Mouse (Mus musculus) C2C12 (cell line): ENCODE data around the gene Fignl1.

Experiments
- CTCF ChIP-seq: IDR thresholded peaks from one replicate; pipeline ENCODE4 v1.5.1; 2011; ENCODE audit not compliant: control insufficient read depth, insufficient read depth, insufficient read length
- MAX ChIP-seq: IDR thresholded peaks from one replicate; pipeline ENCODE4 v1.6.1; 2011; ENCODE audit warnings: mild to moderate bottlenecking, control low read depth
- MYOD1 ChIP-seq: IDR thresholded peaks from one replicate; pipeline ENCODE4 v1.6.1; 2011; ENCODE audit warnings: low read depth; ENCODE audit not compliant: control insufficient read depth, insufficient read length
- USF1 ChIP-seq: IDR thresholded peaks from one replicate; pipeline ENCODE4 v1.6.1; 2011; ENCODE audit warnings: low read depth, mild to moderate bottlenecking, control low read depth, moderate library complexity

DNA sequence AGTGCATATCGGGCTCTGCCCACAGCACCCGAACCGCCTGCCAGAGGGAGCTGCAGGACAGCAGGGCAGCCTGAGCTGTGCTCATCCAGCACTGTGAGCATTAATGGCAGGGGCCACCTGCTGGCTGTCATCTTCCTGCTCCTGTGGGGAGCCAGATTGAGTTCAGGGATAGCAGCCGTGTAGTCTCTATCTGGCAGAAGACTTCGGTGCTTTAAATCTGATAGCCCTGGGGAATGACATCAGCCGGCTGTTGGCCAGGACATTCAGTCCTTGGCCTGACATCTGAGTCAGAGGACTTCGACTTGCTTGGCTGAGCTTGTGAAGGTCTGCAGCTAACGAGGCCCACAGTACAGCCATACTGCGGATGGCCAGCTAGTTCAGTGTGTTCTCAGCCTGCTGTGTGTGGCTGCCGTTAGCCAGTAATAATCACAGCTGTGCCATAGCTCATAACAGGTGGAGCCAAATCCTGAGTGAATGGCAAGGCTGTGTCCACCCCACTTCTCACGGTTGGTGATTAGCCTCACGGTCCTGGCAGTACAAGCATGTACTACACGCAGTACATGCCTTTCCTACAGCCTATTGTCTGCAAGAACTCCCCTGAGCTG, 35.7 kb upstream of the Fignl1 start:
- TF ChIP-seq CTCF (peak; percentile 84), USF1 (no peak), MYOD1 (peak; percentile 88), MAX (no peak)
